Mouse (Mus musculus): Measurements from ENCODE around the gene Bub1. TPM values are rescaled to one million over a fixed set of nuclear protein-coding genes. Genes with fewer than 3 reads are reported as not detected.

Gene Bub1
- polyA plus RNA-seq (2015; fragmentation: Nextera tagmentation; extraction: Ambion mirVana): 35.7 and 39.2 TPM in 2 replicates

DNA sequence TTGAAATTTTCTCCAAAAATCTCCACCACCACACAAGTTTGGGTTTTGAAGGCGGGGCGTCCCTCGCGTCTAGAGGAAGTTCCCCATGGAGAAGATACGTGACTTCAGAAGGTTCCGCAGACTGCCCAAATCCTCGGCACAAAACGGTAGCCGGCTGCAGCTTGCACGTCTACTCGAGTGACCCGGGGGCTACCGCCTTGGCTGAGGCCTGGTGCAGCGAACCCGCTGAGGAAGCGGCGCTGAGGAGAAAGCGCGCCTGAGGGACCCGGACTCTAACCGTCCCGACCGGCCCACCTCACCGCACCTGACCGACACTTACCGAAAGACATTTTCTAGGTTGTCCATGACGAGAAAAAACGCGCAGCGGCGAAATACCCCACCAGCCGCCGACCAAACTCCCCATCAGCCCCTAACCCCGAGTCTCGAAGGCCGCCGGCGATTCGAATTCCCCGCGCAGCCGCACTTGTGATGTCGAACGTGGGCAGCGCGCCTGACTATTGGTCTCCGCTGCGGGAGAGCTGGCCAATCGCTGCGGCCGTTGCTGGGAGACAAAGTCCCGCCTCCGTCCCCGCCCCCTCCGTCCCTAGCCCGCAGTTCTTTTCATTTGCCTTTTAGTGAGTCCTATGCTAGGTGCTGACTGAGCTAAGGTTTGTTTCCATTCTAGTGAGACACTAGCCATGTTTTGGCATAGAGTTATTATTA, at the start of gene Bub1:
TSS of gene Bub1 (minus strand) at position 465 of the 702 bp plus-strand sequence.
- Histone ChIP-seq H3K9ac (peak within 1 kb of the TSS; percentile 43), H3K27ac (0 out of 2 replicates have a peak within 1 kb of the TSS, but pooled peaks have one; percentile 6), H3K4me2 (peak within 1 kb of the TSS; percentile 77), H3K36me3 (peaks cover 6% of the 10 kb centered on the region; the same call in 1 of the 2 replicates), H3K9me3 (replicated peaks) (no peaks in the 10 kb centered on the region), H3K4me3 (peak within 1 kb of the TSS; percentile 71), H3K27me3 (peaks cover 13% of the 10 kb centered on the region; the same call in 1 of the 2 replicates), H3K4me1 (replicated peaks) (peaks cover 11% of the 10 kb centered on the region)
- ATAC-seq (replicated peaks; ENCODE audit: insufficient number of reproducible peaks, insufficient read depth, low FRiP score, low read depth): peak; percentile 95
- WGBS: under 1% methylated on average over 56 of the region's 56 CpGs

GRCm38 (mm10) chr2:127881063-127881462, 49.4 kb upstream of the Bub1 start:
- no peak for ATAC-seq (replicated peaks; ENCODE audit: insufficient number of reproducible peaks, insufficient read depth, low FRiP score, low read depth)
- Histone ChIP-seq H3K9me3 (replicated peaks) (no peaks in the 10 kb centered on the region), H3K4me1 (replicated peaks) (no peaks in the 10 kb centered on the region), H3K36me3 (no peaks in the 10 kb centered on the region), H3K27me3 (peaks cover 15% of the 10 kb centered on the region; the same call in 1 of the 2 replicates), H3K4me2 (no peak overlapping the region), H3K9ac (no peak overlapping the region), H3K4me3 (no peak overlapping the region), H3K27ac (no peak overlapping the region)
- WGBS: 75% methylated on average over 5 of the region's 5 CpGs

GRCm38 (mm10) chr2:127864381-127864780, 32.7 kb upstream of the Bub1 start:
- no peak overlapping the region for H3K4me2 ChIP-seq
- H3K9me3 ChIP-seq (replicated peaks): no peaks in the 10 kb centered on the region
- H3K4me3 ChIP-seq: no peak overlapping the region
- H3K9ac ChIP-seq: no peak overlapping the region
- ATAC-seq (replicated peaks; ENCODE audit: insufficient number of reproducible peaks, insufficient read depth, low FRiP score, low read depth): no peak
- no peaks in the 10 kb centered on the region; the same call in 1 of the 2 replicates for H3K27me3 ChIP-seq
- no peaks in the 10 kb centered on the region for H3K4me1 ChIP-seq (replicated peaks)
- WGBS: 73% methylated on average over 4 of the region's 4 CpGs
- no peaks in the 10 kb centered on the region for H3K36me3 ChIP-seq
- H3K27ac ChIP-seq: no peak overlapping the region

DNA sequence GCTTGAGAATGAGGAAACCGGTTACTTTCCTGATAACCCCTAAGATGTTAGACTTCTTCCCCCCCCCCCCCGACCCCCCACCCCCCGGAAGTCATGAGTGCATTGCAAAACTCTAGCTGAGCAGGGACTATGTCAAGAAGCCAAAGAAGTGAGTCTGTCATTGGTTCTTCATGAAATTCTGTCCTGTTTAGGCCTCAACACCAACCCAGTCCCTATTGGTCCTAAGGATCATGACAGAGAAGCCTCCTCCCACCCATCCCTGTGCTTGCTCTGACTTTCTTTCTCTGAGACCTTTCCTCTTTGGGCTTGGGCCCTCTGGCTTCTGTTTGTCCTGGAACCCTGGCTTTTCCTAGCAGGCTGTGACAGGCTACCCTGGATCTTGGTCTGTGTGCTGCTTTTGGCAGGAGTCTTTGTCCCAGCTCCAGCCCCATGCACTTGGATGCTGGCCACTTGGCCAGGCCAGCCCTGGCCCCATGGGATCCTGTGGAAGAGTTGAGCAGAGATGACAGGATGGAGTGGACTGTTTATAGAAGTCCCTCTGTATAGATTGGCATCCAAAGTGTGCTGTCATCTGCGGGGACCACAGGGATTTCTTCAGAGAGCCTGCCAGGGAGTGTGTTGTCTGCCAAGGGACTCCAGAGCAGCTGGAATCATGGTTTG, 22.8 kb upstream of the Bub1 start:
- WGBS: 35% methylated on average over 4 of the region's 4 CpGs
- H3K27ac ChIP-seq: peak overlapping the region; percentile 89

GRCm38 (mm10) chr2:127850371-127850770, 18.7 kb upstream of the Bub1 start:
- 67% methylated on average over 2 of the region's 2 CpGs for WGBS
- no peak overlapping the region for H3K4me3 ChIP-seq
- peaks cover 20% of the 10 kb centered on the region for H3K27me3 ChIP-seq
- H3K9me3 ChIP-seq (replicated peaks): no peaks in the 10 kb centered on the region
- no peak overlapping the region for H3K27ac ChIP-seq
- no peaks in the 10 kb centered on the region for H3K36me3 ChIP-seq
- peaks cover 11% of the 10 kb centered on the region for H3K4me1 ChIP-seq (replicated peaks)
- no peak overlapping the region for H3K4me2 ChIP-seq
- no peak overlapping the region for H3K9ac ChIP-seq
- ATAC-seq (replicated peaks; ENCODE audit: insufficient number of reproducible peaks, insufficient read depth, low FRiP score, low read depth): no peak

More for the DNA sequence above, 22.8 kb upstream of the Bub1 start:
- peak; percentile 99 for ATAC-seq (replicated peaks; ENCODE audit: insufficient number of reproducible peaks, insufficient read depth, low FRiP score, low read depth)
- H3K9ac ChIP-seq: no peak overlapping the region
- H3K27me3 ChIP-seq: peaks cover 10% of the 10 kb centered on the region; the same call in 1 of the 2 replicates
- no peak overlapping the region for H3K4me3 ChIP-seq
- no peaks in the 10 kb centered on the region for H3K9me3 ChIP-seq (replicated peaks)
- no peaks in the 10 kb centered on the region for H3K36me3 ChIP-seq
- no peak overlapping the region for H3K4me2 ChIP-seq
- peaks cover 11% of the 10 kb centered on the region for H3K4me1 ChIP-seq (replicated peaks)

GRCm38 (mm10) chr2:127846571-127846970, 14.9 kb upstream of the Bub1 start:
- no peak overlapping the region for H3K9ac ChIP-seq
- H3K36me3 ChIP-seq: no peaks in the 10 kb centered on the region
- no peak for ATAC-seq (replicated peaks; ENCODE audit: insufficient number of reproducible peaks, insufficient read depth, low FRiP score, low read depth)
- H3K4me3 ChIP-seq: no peak overlapping the region
- no peaks in the 10 kb centered on the region for H3K9me3 ChIP-seq (replicated peaks)
- WGBS: 17% methylated on average over 1 of the region's 1 CpGs
- H3K27ac ChIP-seq: no peak overlapping the region
- no peaks in the 10 kb centered on the region for H3K4me1 ChIP-seq (replicated peaks)
- no peak overlapping the region for H3K4me2 ChIP-seq
- peaks cover 38% of the 10 kb centered on the region for H3K27me3 ChIP-seq

GRCm38 (mm10) chr2:127846008-127846407, 14.3 kb upstream of the Bub1 start:
- no peak overlapping the region for H3K4me3 ChIP-seq
- no peak overlapping the region for H3K9ac ChIP-seq
- H3K4me2 ChIP-seq: no peak overlapping the region
- no peaks in the 10 kb centered on the region for H3K36me3 ChIP-seq
- H3K27ac ChIP-seq: no peak overlapping the region
- peaks cover 43% of the 10 kb centered on the region for H3K27me3 ChIP-seq
- no peaks in the 10 kb centered on the region for H3K9me3 ChIP-seq (replicated peaks)
- no peaks in the 10 kb centered on the region for H3K4me1 ChIP-seq (replicated peaks)
- ATAC-seq (replicated peaks; ENCODE audit: insufficient number of reproducible peaks, insufficient read depth, low FRiP score, low read depth): no peak

DNA sequence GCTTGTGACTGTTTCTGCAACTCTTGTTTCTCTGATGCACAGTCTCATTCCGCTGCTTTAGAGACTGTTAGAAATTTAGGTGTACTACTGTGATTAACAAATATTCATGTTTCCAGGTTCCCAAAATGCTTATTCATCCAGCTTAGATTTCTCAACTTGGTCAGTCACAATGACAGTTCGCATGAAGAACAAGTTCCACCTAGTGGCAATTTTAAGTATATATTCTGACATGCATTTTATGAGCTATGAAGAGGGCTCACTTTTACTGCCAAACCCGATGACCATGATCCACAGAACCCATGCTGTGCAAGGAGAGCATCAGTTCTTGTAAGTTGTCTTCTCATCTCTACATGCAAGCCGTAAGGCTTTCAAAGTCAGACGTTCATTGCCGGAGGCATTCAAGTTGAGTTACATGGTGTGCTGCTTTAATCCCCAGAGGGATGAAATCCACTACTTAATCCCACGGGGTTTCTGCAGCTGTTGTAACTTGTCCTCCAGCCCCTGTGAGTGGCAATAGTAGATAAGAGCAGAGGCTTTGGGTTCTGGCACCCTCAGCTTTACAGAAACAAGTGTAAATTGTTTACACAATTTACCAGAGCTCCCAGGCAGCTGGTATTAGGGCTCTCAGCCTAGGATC, 13.8 kb upstream of the Bub1 start:
- Histone ChIP-seq H3K4me1 (replicated peaks) (no peaks in the 10 kb centered on the region), H3K4me2 (no peak overlapping the region), H3K36me3 (no peaks in the 10 kb centered on the region), H3K4me3 (no peak overlapping the region), H3K9me3 (replicated peaks) (no peaks in the 10 kb centered on the region), H3K27me3 (peaks cover 46% of the 10 kb centered on the region), H3K9ac (no peak overlapping the region), H3K27ac (no peak overlapping the region)
- WGBS: 35% methylated on average over 7 of the region's 7 CpGs
- ATAC-seq (replicated peaks; ENCODE audit: insufficient number of reproducible peaks, insufficient read depth, low FRiP score, low read depth): no peak

- Histone ChIP-seq H3K4me2 (no peak overlapping the region), H3K9me3 (replicated peaks) (no peaks in the 10 kb centered on the region), H3K27ac (no peak overlapping the region), H3K4me1 (replicated peaks) (peaks cover 3% of the 10 kb centered on the region; the same call in 1 of the 2 replicates), H3K9ac (no peak overlapping the region), H3K36me3 (no peaks in the 10 kb centered on the region), H3K27me3 (peaks cover 69% of the 10 kb centered on the region), H3K4me3 (no peak overlapping the region)
- 61% methylated on average over 3 of the region's 3 CpGs for WGBS
- ATAC-seq (replicated peaks; ENCODE audit: insufficient number of reproducible peaks, insufficient read depth, low FRiP score, low read depth): no peak
Measured at GRCm38 (mm10) chr2:127842421-127842820, 10.8 kb upstream of the Bub1 start.

DNA sequence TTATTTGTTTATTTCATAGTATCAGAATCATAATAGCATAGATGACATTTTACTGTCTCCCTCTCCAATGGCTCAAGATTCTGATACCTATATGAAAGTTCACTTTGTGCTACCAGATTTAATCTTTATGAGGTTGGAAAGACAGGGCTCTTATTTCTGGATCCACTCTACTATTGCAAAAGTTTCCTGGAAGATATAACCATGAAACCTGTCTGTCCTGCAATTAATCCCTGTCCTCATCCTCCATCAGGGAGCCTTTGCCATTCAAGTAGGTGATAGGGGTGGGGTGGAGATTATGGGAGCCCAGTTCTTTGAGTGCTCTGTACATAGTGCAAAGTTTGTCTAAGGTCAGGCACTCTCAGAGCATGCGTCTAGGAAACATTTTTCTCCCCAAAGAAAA, 9.7 kb upstream of the Bub1 start:
- ATAC-seq (replicated peaks; ENCODE audit: insufficient number of reproducible peaks, insufficient read depth, low FRiP score, low read depth): no peak
- peaks cover 70% of the 10 kb centered on the region for H3K27me3 ChIP-seq
- H3K9me3 ChIP-seq (replicated peaks): no peaks in the 10 kb centered on the region
- no peak overlapping the region for H3K27ac ChIP-seq
- H3K4me1 ChIP-seq (replicated peaks): peaks cover 3% of the 10 kb centered on the region; the same call in 1 of the 2 replicates
- 71% methylated on average over 1 of the region's 1 CpGs for WGBS
- no peak overlapping the region for H3K9ac ChIP-seq
- no peak overlapping the region for H3K4me2 ChIP-seq
- H3K4me3 ChIP-seq: no peak overlapping the region
- no peaks in the 10 kb centered on the region for H3K36me3 ChIP-seq

- Histone ChIP-seq H3K9ac (no peak overlapping the region), H3K9me3 (replicated peaks) (no peaks in the 10 kb centered on the region), H3K4me1 (replicated peaks) (peaks cover 3% of the 10 kb centered on the region; the same call in 1 of the 2 replicates), H3K27ac (no peak overlapping the region), H3K36me3 (no peaks in the 10 kb centered on the region), H3K4me2 (no peak overlapping the region), H3K4me3 (no peak overlapping the region), H3K27me3 (peaks cover 66% of the 10 kb centered on the region)
- WGBS: 16% methylated on average over 11 of the region's 11 CpGs
- no peak for ATAC-seq (replicated peaks; ENCODE audit: insufficient number of reproducible peaks, insufficient read depth, low FRiP score, low read depth)
Measured at GRCm38 (mm10) chr2:127839425-127839824, 7.8 kb upstream of the Bub1 start.

Data from heart, embryonic 15.5 days (tissue).